Mouse (Mus musculus): ENCODE results near the gene Exd1. TPM values are rescaled to one million over a fixed set of nuclear protein-coding genes. Genes with fewer than 3 reads are reported as not detected.
"Not testable (repeated sequence)": the region's sequence is repeated elsewhere in the genome, so short reads cannot be mapped to it uniquely, and the experiment has no call there.

The Exd1 gene
- polyA plus RNA-seq, 2 experiments: 0.12 to 0.14 TPM

DNA sequence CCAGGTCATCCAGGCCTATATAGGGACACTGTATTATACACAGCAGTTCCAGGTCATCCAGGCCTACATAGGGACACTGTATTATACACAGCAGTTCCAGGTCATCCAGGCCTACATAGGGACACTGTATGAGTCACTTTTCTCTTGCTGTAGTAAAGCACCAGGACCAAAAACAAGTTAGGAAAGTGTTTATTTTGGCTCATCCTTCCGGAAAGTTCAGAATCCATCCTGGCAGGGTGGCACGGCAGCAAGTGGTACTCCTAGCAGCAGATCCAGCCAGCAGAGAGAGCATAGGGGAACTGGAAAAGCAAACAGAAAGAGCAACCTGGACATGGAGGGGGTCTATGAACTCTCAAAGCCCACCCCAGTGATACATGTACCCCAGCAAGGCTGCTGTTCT is 36.6 kb downstream of the Exd1 start:
- H3K27ac ChIP-seq: no peak overlapping the region
- TF ChIP-seq CTCF (IDR thresholded peaks at IDR 0.05; ENCODE audit: low read depth): no peak
- no peak for TF ChIP-seq EP300 (IDR thresholded peaks at IDR 0.05; ENCODE audit: low read depth)
- no peak overlapping the region for H3K4me3 ChIP-seq (ENCODE audit: insufficient read depth in 1 of 2, low read depth in 2 of 2, low read length in 2 of 2)
- WGBS (ENCODE audit: insufficient replicate concordance): 79% methylated on average over 2 of the region's 2 CpGs
- no peaks in the 10 kb centered on the region for H3K9me3 ChIP-seq (ENCODE audit: control insufficient read depth, low read length)
- no peak overlapping the region for H3K4me2 ChIP-seq (ENCODE audit: low read depth)
- H3K36me3 ChIP-seq (replicated peaks; ENCODE audit: control insufficient read depth, insufficient read depth, low read depth): no peaks in the 10 kb centered on the region
- DNase-seq (ENCODE audit: low read depth in 3 of 3, low spot score in 3 of 3) (no peak), ATAC-seq (ENCODE audit: insufficient read depth) (no peak)
- no peak overlapping the region for H3K9ac ChIP-seq (replicated peaks)
- H3K4me1 ChIP-seq (replicated peaks; ENCODE audit: control insufficient read depth in 2 of 2, insufficient read depth in 2 of 2, low read length in 1 of 2): no peaks in the 10 kb centered on the region
- no peaks in the 10 kb centered on the region for H3K27me3 ChIP-seq (ENCODE audit: control insufficient read depth, insufficient read depth, low read length)

DNA sequence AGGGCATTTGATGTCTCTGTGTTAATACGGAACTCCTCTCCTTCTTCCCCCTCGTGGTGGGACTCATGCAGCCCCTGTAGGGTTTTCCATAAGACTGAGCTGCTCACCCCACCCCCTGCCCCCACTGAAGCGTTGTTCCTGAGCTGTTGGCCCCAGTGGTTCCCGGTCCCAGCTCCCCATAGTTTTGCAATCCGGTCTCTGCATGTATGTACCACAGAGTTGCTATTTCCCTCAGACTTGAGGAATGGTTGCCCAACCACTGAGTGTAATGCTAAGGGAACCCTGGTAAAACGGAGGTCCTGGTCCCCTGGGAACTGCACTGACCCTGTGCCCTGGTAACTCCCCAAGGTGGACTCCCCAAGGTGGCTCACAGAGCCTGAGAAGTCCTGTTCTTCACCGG is 38.9 kb downstream of the Exd1 start:
- not testable (repeated sequence) for ATAC-seq (ENCODE audit: insufficient read depth); H3K9me3 ChIP-seq (ENCODE audit: control insufficient read depth, low read length); H3K9ac ChIP-seq (replicated peaks); H3K4me2 ChIP-seq (ENCODE audit: low read depth); H3K36me3 ChIP-seq (replicated peaks; ENCODE audit: control insufficient read depth, insufficient read depth, low read depth); DNase-seq (ENCODE audit: low read depth in 3 of 3, low spot score in 3 of 3); H3K4me3 ChIP-seq (ENCODE audit: insufficient read depth in 1 of 2, low read depth in 2 of 2, low read length in 2 of 2); H3K27ac ChIP-seq; H3K27me3 ChIP-seq (ENCODE audit: control insufficient read depth, insufficient read depth, low read length); H3K4me1 ChIP-seq (replicated peaks; ENCODE audit: control insufficient read depth in 2 of 2, insufficient read depth in 2 of 2, low read length in 1 of 2)
- WGBS (ENCODE audit: insufficient replicate concordance): 60% methylated on average over 7 of the region's 7 CpGs

DNA sequence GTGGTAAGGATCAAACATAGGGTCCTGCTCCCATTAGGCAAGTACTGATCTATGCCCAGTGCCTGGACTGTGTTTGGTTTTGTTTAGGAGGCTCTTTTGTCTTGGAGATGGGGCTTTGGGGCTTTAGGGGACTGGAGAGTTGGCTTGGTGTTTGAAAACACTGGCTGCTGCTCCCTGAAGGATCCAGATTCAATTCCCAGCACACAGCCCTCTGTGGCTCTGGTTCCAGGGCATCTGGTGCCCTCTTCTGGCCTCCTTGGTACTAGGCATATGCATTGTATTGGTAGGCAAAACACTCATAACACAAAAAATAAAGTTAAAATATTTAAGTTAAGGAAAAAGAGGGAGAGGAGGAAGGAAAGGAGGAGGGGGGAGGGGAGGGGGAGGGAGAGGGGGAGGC is 40.3 kb downstream of the Exd1 start:
- DNase-seq (ENCODE audit: low read depth in 3 of 3, low spot score in 3 of 3) (no peak), ATAC-seq (ENCODE audit: insufficient read depth) (no peak)
- Histone ChIP-seq H3K4me2 (ENCODE audit: low read depth) (no peak overlapping the region), H3K9ac (replicated peaks) (no peak overlapping the region), H3K36me3 (replicated peaks; ENCODE audit: control insufficient read depth, insufficient read depth, low read depth) (no peaks in the 10 kb centered on the region), H3K4me3 (ENCODE audit: insufficient read depth in 1 of 2, low read depth in 2 of 2, low read length in 2 of 2) (no peak overlapping the region), H3K27me3 (ENCODE audit: control insufficient read depth, insufficient read depth, low read length) (no peaks in the 10 kb centered on the region), H3K9me3 (ENCODE audit: control insufficient read depth, low read length) (no peaks in the 10 kb centered on the region), H3K27ac (no peak overlapping the region), H3K4me1 (replicated peaks; ENCODE audit: control insufficient read depth in 2 of 2, insufficient read depth in 2 of 2, low read length in 1 of 2) (no peaks in the 10 kb centered on the region)
- TF ChIP-seq EP300 (IDR thresholded peaks at IDR 0.05; ENCODE audit: low read depth): no peak
- TF ChIP-seq CTCF (IDR thresholded peaks at IDR 0.05; ENCODE audit: low read depth): peak; percentile 46

DNA sequence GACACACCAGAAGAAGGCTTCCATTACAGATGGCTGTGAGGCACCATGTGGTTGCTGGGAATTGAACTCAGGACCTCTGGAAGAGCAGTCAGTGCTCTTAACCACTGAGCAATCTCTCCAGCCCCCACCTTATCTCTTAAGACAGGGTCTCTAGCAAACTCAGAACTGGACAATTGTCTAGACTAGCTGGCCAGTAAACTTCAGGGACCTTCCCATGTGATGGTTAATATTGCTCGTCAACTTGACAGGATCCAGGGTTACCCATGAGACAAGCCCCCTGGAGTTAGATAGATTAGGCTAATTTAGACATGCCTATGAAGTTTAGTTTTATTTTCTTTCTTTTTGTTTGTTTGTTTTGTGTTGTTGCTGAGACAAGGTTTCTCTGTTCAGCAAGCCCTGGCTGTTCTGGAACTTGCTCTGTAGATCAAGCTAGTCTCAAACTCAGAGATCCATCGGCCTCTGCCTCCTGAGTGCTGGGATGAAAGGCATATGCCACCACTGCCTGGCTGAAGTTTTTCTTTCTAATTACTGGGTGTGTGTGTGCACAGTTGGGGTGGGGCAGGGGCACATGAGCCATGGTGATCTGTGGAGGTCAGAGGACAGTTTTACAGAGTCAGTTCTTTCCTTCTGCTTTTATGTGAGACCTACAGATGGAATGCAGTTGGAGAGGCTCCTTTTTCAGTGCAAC is 46.3 kb downstream of the Exd1 start:
- no peaks in the 10 kb centered on the region for H3K27me3 ChIP-seq (ENCODE audit: control insufficient read depth, insufficient read depth, low read length)
- H3K4me3 ChIP-seq (ENCODE audit: insufficient read depth in 1 of 2, low read depth in 2 of 2, low read length in 2 of 2): no peak overlapping the region
- no peaks in the 10 kb centered on the region for H3K4me1 ChIP-seq (replicated peaks; ENCODE audit: control insufficient read depth in 2 of 2, insufficient read depth in 2 of 2, low read length in 1 of 2)
- H3K4me2 ChIP-seq (ENCODE audit: low read depth): no peak overlapping the region
- H3K36me3 ChIP-seq (replicated peaks; ENCODE audit: control insufficient read depth, insufficient read depth, low read depth): no peaks in the 10 kb centered on the region
- no peak for ATAC-seq (ENCODE audit: insufficient read depth)
- no peak overlapping the region for H3K9ac ChIP-seq (replicated peaks)
- 68% methylated on average over 2 of the region's 2 CpGs for WGBS (ENCODE audit: insufficient replicate concordance)
- no peaks in the 10 kb centered on the region for H3K9me3 ChIP-seq (ENCODE audit: control insufficient read depth, low read length)
- no peak overlapping the region for H3K27ac ChIP-seq
- TF ChIP-seq CTCF (IDR thresholded peaks at IDR 0.05; ENCODE audit: low read depth) (no peak), EP300 (IDR thresholded peaks at IDR 0.05; ENCODE audit: low read depth) (no peak)
- no peak for DNase-seq (ENCODE audit: low read depth in 3 of 3, low spot score in 3 of 3)

DNA sequence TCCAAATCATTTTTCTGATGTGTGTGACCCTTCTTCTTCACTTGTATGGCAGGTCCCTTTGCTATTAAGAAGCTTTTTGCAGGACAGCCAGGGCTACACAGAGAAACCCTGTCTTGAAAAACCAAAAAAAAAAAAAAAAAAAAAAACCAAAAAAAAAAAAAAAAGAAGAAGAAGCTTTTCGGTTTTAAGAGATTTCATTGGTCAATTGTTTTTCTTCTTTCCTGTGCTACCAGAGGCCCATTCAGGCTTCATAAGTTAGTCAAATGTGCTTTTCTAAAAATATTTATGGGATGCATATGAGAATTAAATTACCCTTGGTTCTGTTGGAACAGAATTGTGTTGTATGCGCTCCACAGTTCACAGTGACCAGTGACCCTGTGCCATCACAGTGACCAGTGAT is 48.6 kb downstream of the Exd1 start:
- TF ChIP-seq CTCF (IDR thresholded peaks at IDR 0.05; ENCODE audit: low read depth) (no peak), EP300 (IDR thresholded peaks at IDR 0.05; ENCODE audit: low read depth) (no peak)
- WGBS (ENCODE audit: insufficient replicate concordance): 68% methylated on average over 2 of the region's 2 CpGs
- Histone ChIP-seq H3K9me3 (ENCODE audit: control insufficient read depth, low read length) (no peaks in the 10 kb centered on the region), H3K4me1 (replicated peaks; ENCODE audit: control insufficient read depth in 2 of 2, insufficient read depth in 2 of 2, low read length in 1 of 2) (no peaks in the 10 kb centered on the region), H3K27ac (no peak overlapping the region), H3K9ac (replicated peaks) (no peak overlapping the region), H3K4me2 (ENCODE audit: low read depth) (no peak overlapping the region), H3K4me3 (ENCODE audit: insufficient read depth in 1 of 2, low read depth in 2 of 2, low read length in 2 of 2) (no peak overlapping the region), H3K27me3 (ENCODE audit: control insufficient read depth, insufficient read depth, low read length) (no peaks in the 10 kb centered on the region), H3K36me3 (replicated peaks; ENCODE audit: control insufficient read depth, insufficient read depth, low read depth) (no peaks in the 10 kb centered on the region)
- DNase-seq (ENCODE audit: low read depth in 3 of 3, low spot score in 3 of 3) (no peak), ATAC-seq (ENCODE audit: insufficient read depth) (no peak)

Data from liver, embryonic 14.5 days (tissue).